8 mouse cellular contexts compared by ENCODE assay signal in genomic region chr9:47307752-47308500, GRCm38 (mm10).
DNase-seq lines count a peak whose midpoint lies in the region; ATAC-seq lines count a peak whose summit lies in the region.

No protein-coding gene starts in this region.

- H3K27ac ChIP-seq in liver, embryonic 12.5 days = no peak overlapping the region

- 59% methylated on average over 17 of the region's 17 CpGs for WGBS in liver, embryonic 12.5 days (ENCODE audit: insufficient replicate concordance)

- peak; percentile 52 for DNase-seq in liver
- peak; percentile 74 for DNase-seq in adrenal gland, postnatal 10 days
- peak; percentile 81 for DNase-seq in cerebellum, adult 9-11 months
- DNase-seq in heart, postnatal 10 days = peak; percentile 76 to 81
- DNase-seq in testis, postnatal 10 days (ENCODE audit: low spot score) = peak; percentile 81
- DNase-seq in thymus, postnatal 25 days = no peak

- no peak for ATAC-seq in liver, embryonic 12.5 days
- no peak; the same call in 1 of the 2 replicates for ATAC-seq in megakaryocyte progenitor cell, adult 5-6 weeks (replicated peaks; ENCODE audit: poor library complexity)

- no peaks in the 10 kb centered on the region for H3K9me3 ChIP-seq in liver, embryonic 12.5 days (replicated peaks)

- H3K27me3 ChIP-seq in liver, embryonic 12.5 days (replicated peaks) = no peaks in the 10 kb centered on the region

- H3K36me3 ChIP-seq in liver, embryonic 12.5 days = no peaks in the 10 kb centered on the region

- no peak overlapping the region for H3K9ac ChIP-seq in liver, embryonic 12.5 days

- H3K4me2 ChIP-seq in liver, embryonic 12.5 days = no peak overlapping the region

- no peaks in the 10 kb centered on the region for H3K4me1 ChIP-seq in liver, embryonic 12.5 days

- no peak overlapping the region for H3K4me3 ChIP-seq in liver, embryonic 12.5 days

- intact Hi-C loops in heart, postnatal 10 days (cut with DNase I) = no loop called here
